Mouse (Mus musculus): Measurements from ENCODE around the gene Nrl. TPM values are rescaled to one million over a fixed set of nuclear protein-coding genes. Genes with fewer than 3 reads are reported as not detected.

Nrl gene
- polyA plus RNA-seq, 1 experiment from 2014 or later = not detected

GRCm38 (mm10) chr14:55544334-55544733 is 19.6 kb upstream of the Nrl start:
- H3K4me3 ChIP-seq (ENCODE audit: low read depth, low read length) = no peak overlapping the region
- H3K27ac ChIP-seq (ENCODE audit: low read depth, low read length) = no peak overlapping the region
- ATAC-seq (ENCODE audit: insufficient read depth, low FRiP score, low TSS enrichment) = no peak
- no peak overlapping the region for H3K4me2 ChIP-seq (ENCODE audit: low read depth)
- no peaks in the 10 kb centered on the region for H3K36me3 ChIP-seq (ENCODE audit: control insufficient read depth, insufficient read depth, low read length)
- WGBS = 90% methylated on average over 9 of the region's 9 CpGs
- H3K27me3 ChIP-seq (ENCODE audit: control insufficient read depth, insufficient read depth, low read length) = no peaks in the 10 kb centered on the region
- no peak overlapping the region for H3K9ac ChIP-seq (ENCODE audit: low read length)
- H3K9me3 ChIP-seq (ENCODE audit: control insufficient read depth, low read length) = no peaks in the 10 kb centered on the region
- 0 out of 2 replicates have a peak, but pooled peaks cover 6% of the 10 kb centered on the region for H3K4me1 ChIP-seq (ENCODE audit: control insufficient read depth, insufficient read depth, low read length)
- DNase-seq (ENCODE audit: low spot score) = no peak

GRCm38 (mm10) chr14:55542268-55542667 is 17.5 kb upstream of the Nrl start:
- H3K27ac ChIP-seq (ENCODE audit: low read depth, low read length) = no peak overlapping the region
- no peak overlapping the region for H3K4me2 ChIP-seq (ENCODE audit: low read depth)
- DNase-seq (ENCODE audit: low spot score) = no peak
- no peak overlapping the region for H3K4me3 ChIP-seq (ENCODE audit: low read depth, low read length)
- no peak for ATAC-seq (ENCODE audit: insufficient read depth, low FRiP score, low TSS enrichment)
- no peaks in the 10 kb centered on the region for H3K9me3 ChIP-seq (ENCODE audit: control insufficient read depth, low read length)
- H3K27me3 ChIP-seq (ENCODE audit: control insufficient read depth, insufficient read depth, low read length) = no peaks in the 10 kb centered on the region
- 0 out of 2 replicates have a peak, but pooled peaks cover 6% of the 10 kb centered on the region for H3K4me1 ChIP-seq (ENCODE audit: control insufficient read depth, insufficient read depth, low read length)
- WGBS = 97% methylated on average over 12 of the region's 12 CpGs
- H3K9ac ChIP-seq (ENCODE audit: low read length) = no peak overlapping the region
- H3K36me3 ChIP-seq (ENCODE audit: control insufficient read depth, insufficient read depth, low read length) = no peaks in the 10 kb centered on the region

- H3K4me1 ChIP-seq (ENCODE audit: control insufficient read depth, insufficient read depth, low read length) = 0 out of 2 replicates have a peak, but pooled peaks cover 6% of the 10 kb centered on the region
- H3K36me3 ChIP-seq (ENCODE audit: control insufficient read depth, insufficient read depth, low read length) = no peaks in the 10 kb centered on the region
- no peaks in the 10 kb centered on the region for H3K9me3 ChIP-seq (ENCODE audit: control insufficient read depth, low read length)
- H3K27ac ChIP-seq (ENCODE audit: low read depth, low read length) = no peak overlapping the region
- 9% methylated on average over 10 of the region's 10 CpGs for WGBS
- DNase-seq (ENCODE audit: low spot score) (peak; percentile 75), ATAC-seq (ENCODE audit: insufficient read depth, low FRiP score, low TSS enrichment) (peak; percentile 55; the same call in 1 of the 2 replicates)
- peak overlapping the region; percentile 81 for H3K4me2 ChIP-seq (ENCODE audit: low read depth)
- H3K4me3 ChIP-seq (ENCODE audit: low read depth, low read length) = peak overlapping the region; percentile 55
- peak overlapping the region; percentile 77 for H3K9ac ChIP-seq (ENCODE audit: low read length)
- no peaks in the 10 kb centered on the region for H3K27me3 ChIP-seq (ENCODE audit: control insufficient read depth, insufficient read depth, low read length)
Observed at GRCm38 (mm10) chr14:55540787-55541321, 16.1 kb upstream of the Nrl start.

- peak within 1 kb of the TSS; percentile 81 for H3K4me2 ChIP-seq (ENCODE audit: low read depth)
- DNase-seq (ENCODE audit: low spot score) (peak; percentile 80), ATAC-seq (ENCODE audit: insufficient read depth, low FRiP score, low TSS enrichment) (peak; percentile 79)
- no peaks in the 10 kb centered on the region for H3K9me3 ChIP-seq (ENCODE audit: control insufficient read depth, low read length)
- H3K4me3 ChIP-seq (ENCODE audit: low read depth, low read length) = peak within 1 kb of the TSS; percentile 55
- H3K4me1 ChIP-seq (ENCODE audit: control insufficient read depth, insufficient read depth, low read length) = 0 out of 2 replicates have a peak, but pooled peaks cover 6% of the 10 kb centered on the region
- no peak within 1 kb of the TSS for H3K27ac ChIP-seq (ENCODE audit: low read depth, low read length)
- under 1% methylated on average over 32 of the region's 32 CpGs for WGBS
- H3K36me3 ChIP-seq (ENCODE audit: control insufficient read depth, insufficient read depth, low read length) = no peaks in the 10 kb centered on the region
- peak within 1 kb of the TSS; percentile 77 for H3K9ac ChIP-seq (ENCODE audit: low read length)
- H3K27me3 ChIP-seq (ENCODE audit: control insufficient read depth, insufficient read depth, low read length) = no peaks in the 10 kb centered on the region
Observed at GRCm38 (mm10) chr14:55540067-55540786, 15.4 kb upstream of the Nrl start, which contains the start of gene Pck2. Pck2 (plus strand) TSS chr14:55540266.

- Histone ChIP-seq H3K27ac (ENCODE audit: low read depth, low read length) (no peak overlapping the region), H3K9me3 (ENCODE audit: control insufficient read depth, low read length) (no peaks in the 10 kb centered on the region), H3K36me3 (ENCODE audit: control insufficient read depth, insufficient read depth, low read length) (no peaks in the 10 kb centered on the region), H3K4me1 (ENCODE audit: control insufficient read depth, insufficient read depth, low read length) (0 out of 2 replicates have a peak, but pooled peaks cover 5% of the 10 kb centered on the region), H3K9ac (ENCODE audit: low read length) (no peak overlapping the region), H3K4me3 (ENCODE audit: low read depth, low read length) (no peak overlapping the region), H3K4me2 (ENCODE audit: low read depth) (no peak overlapping the region), H3K27me3 (ENCODE audit: control insufficient read depth, insufficient read depth, low read length) (no peaks in the 10 kb centered on the region)
- ATAC-seq (ENCODE audit: insufficient read depth, low FRiP score, low TSS enrichment) (no peak), DNase-seq (ENCODE audit: low spot score) (peak; percentile 42)
- WGBS = 51% methylated on average over 6 of the region's 6 CpGs
Observed at GRCm38 (mm10) chr14:55536116-55536745, 11.4 kb upstream of the Nrl start.

GRCm38 (mm10) chr14:55527940-55528339 is 3.2 kb upstream of the Nrl start:
- H3K9ac ChIP-seq (ENCODE audit: low read length) = no peak overlapping the region
- H3K36me3 ChIP-seq (ENCODE audit: control insufficient read depth, insufficient read depth, low read length) = no peaks in the 10 kb centered on the region
- no peak overlapping the region for H3K4me2 ChIP-seq (ENCODE audit: low read depth)
- H3K4me1 ChIP-seq (ENCODE audit: control insufficient read depth, insufficient read depth, low read length) = no peaks in the 10 kb centered on the region
- ATAC-seq (ENCODE audit: insufficient read depth, low FRiP score, low TSS enrichment) (no peak), DNase-seq (ENCODE audit: low spot score) (no peak)
- no peak overlapping the region for H3K4me3 ChIP-seq (ENCODE audit: low read depth, low read length)
- H3K9me3 ChIP-seq (ENCODE audit: control insufficient read depth, low read length) = no peaks in the 10 kb centered on the region
- no peaks in the 10 kb centered on the region for H3K27me3 ChIP-seq (ENCODE audit: control insufficient read depth, insufficient read depth, low read length)
- WGBS = 18% methylated on average over 3 of the region's 3 CpGs
- no peak overlapping the region for H3K27ac ChIP-seq (ENCODE audit: low read depth, low read length)

- Histone ChIP-seq H3K4me3 (ENCODE audit: low read depth, low read length) (no peak overlapping the region), H3K27ac (ENCODE audit: low read depth, low read length) (no peak overlapping the region), H3K27me3 (ENCODE audit: control insufficient read depth, insufficient read depth, low read length) (peaks cover 4% of the 10 kb centered on the region; the same call in 1 of the 2 replicates), H3K4me1 (ENCODE audit: control insufficient read depth, insufficient read depth, low read length) (no peaks in the 10 kb centered on the region), H3K36me3 (ENCODE audit: control insufficient read depth, insufficient read depth, low read length) (no peaks in the 10 kb centered on the region), H3K9ac (ENCODE audit: low read length) (no peak overlapping the region), H3K9me3 (ENCODE audit: control insufficient read depth, low read length) (no peaks in the 10 kb centered on the region), H3K4me2 (ENCODE audit: low read depth) (no peak overlapping the region)
- DNase-seq (ENCODE audit: low spot score) (no peak), ATAC-seq (ENCODE audit: insufficient read depth, low FRiP score, low TSS enrichment) (no peak)
- WGBS = 83% methylated on average over 2 of the region's 2 CpGs
Observed at GRCm38 (mm10) chr14:55526674-55527073, 1.9 kb upstream of the Nrl start.

GRCm38 (mm10) chr14:55524062-55524461 is 719 bp downstream of the Nrl start:
- no peaks in the 10 kb centered on the region for H3K36me3 ChIP-seq (ENCODE audit: control insufficient read depth, insufficient read depth, low read length)
- H3K9me3 ChIP-seq (ENCODE audit: control insufficient read depth, low read length) = no peaks in the 10 kb centered on the region
- H3K9ac ChIP-seq (ENCODE audit: low read length) = no peak overlapping the region
- DNase-seq (ENCODE audit: low spot score) (no peak), ATAC-seq (ENCODE audit: insufficient read depth, low FRiP score, low TSS enrichment) (no peak)
- H3K4me3 ChIP-seq (ENCODE audit: low read depth, low read length) = no peak overlapping the region
- 53% methylated on average over 4 of the region's 4 CpGs for WGBS
- no peak overlapping the region for H3K27ac ChIP-seq (ENCODE audit: low read depth, low read length)
- H3K27me3 ChIP-seq (ENCODE audit: control insufficient read depth, insufficient read depth, low read length) = peaks cover 4% of the 10 kb centered on the region; the same call in 1 of the 2 replicates
- H3K4me1 ChIP-seq (ENCODE audit: control insufficient read depth, insufficient read depth, low read length) = peaks cover 17% of the 10 kb centered on the region
- no peak overlapping the region for H3K4me2 ChIP-seq (ENCODE audit: low read depth)
